Mouse (Mus musculus) CH12.LX (cell line): ENCODE data around the gene D630039A03Rik. TPM values are rescaled to one million over a fixed set of nuclear protein-coding genes. Genes with fewer than 3 reads are reported as not detected.

Experiments
- DNase-seq: peaks from one replicate; pipeline ENCODE4 v3.0.0-alpha.2; 2013; ENCODE audit errors: extremely low read depth
- H3K27ac ChIP-seq: 2 replicates; pipeline ENCODE4 v1.5.1; 2012; ENCODE audit warnings: low read depth, mild to moderate bottlenecking, control low read depth, moderate library complexity; ENCODE audit not compliant: insufficient read depth
- H3K27me3 ChIP-seq: replicated peaks from 2 replicates; pipeline ENCODE3; 2012; ENCODE audit warnings: inconsistent platforms
- H3K36me3 ChIP-seq, 2 experiments: replicated peaks in 1 of 2; 2 replicates each; pipeline versions ENCODE3 to v1.6.1; 2012; ENCODE audit warnings: inconsistent platforms in 1 of 2, low read length in 1 of 2, mild to moderate bottlenecking in 1 of 2, mixed read lengths in 1 of 2, moderate library complexity in 1 of 2; ENCODE audit not compliant: control insufficient read depth in 1 of 2, insufficient read depth in 1 of 2
- H3K4me1 ChIP-seq, 2 experiments: 2 replicates each; pipeline ENCODE4 v1.6.1; 2012; ENCODE audit warnings: inconsistent platforms in 1 of 2, moderate library complexity in 1 of 2; ENCODE audit not compliant: insufficient read depth in 2 of 2, control insufficient read depth in 1 of 2
- H3K4me2 ChIP-seq: 2 replicates; pipeline ENCODE4 v1.6.1; 2012; ENCODE audit warnings: low read depth, mild to moderate bottlenecking, control low read depth; ENCODE audit not compliant: poor library complexity, insufficient read depth, severe bottlenecking
- H3K4me3 ChIP-seq, 3 experiments: fragments of 150-350 bp in 1 of 3; sonication (generic) in 1 of 3; replicated peaks in 1 of 3; 2 replicates each; pipeline versions ENCODE3 to v1.5.1; 2011 to 2012; ENCODE audit warnings: low read depth in 2 of 3, low read length in 2 of 3, mild to moderate bottlenecking in 2 of 3, moderate library complexity in 2 of 3, control low read depth in 1 of 3, improper control_type of control experiment in 1 of 3, inconsistent platforms in 1 of 3, mixed read lengths in 1 of 3; ENCODE audit not compliant: poor library complexity in 1 of 3
- H3K79me2 ChIP-seq: replicated peaks from 2 replicates; pipeline ENCODE4 v1.6.1; 2012; ENCODE audit warnings: mild to moderate bottlenecking, moderate library complexity; ENCODE audit not compliant: control insufficient read depth, poor library complexity, insufficient read depth, severe bottlenecking; ENCODE audit errors: extremely low read depth
- H3K9ac ChIP-seq: 2 replicates; pipeline ENCODE4 v1.6.1; 2012; ENCODE audit warnings: low read depth, mild to moderate bottlenecking, control low read depth, moderate library complexity; ENCODE audit not compliant: insufficient read depth
- H3K9me3 ChIP-seq: replicated peaks from 2 replicates; pipeline ENCODE3; 2012; ENCODE audit warnings: low read length, inconsistent platforms, mixed read lengths
- BHLHE40 ChIP-seq: IDR thresholded peaks from 2 replicates; pipeline ENCODE4 v1.6.1; 2011; ENCODE audit warnings: mild to moderate bottlenecking, low read depth, low read length, improper control_type of control experiment
- CHD2 ChIP-seq: IDR thresholded peaks from 2 replicates; pipeline ENCODE4 v1.6.1; 2011; ENCODE audit warnings: low read length, improper control_type of control experiment
- CTCF ChIP-seq, 2 experiments: IDR thresholded peaks in 1 of 2; conservative IDR thresholded peaks in 1 of 2; 2 replicates each; pipeline ENCODE4 v1.5.1; 2011 to 2012; ENCODE audit warnings: low read depth in 2 of 2, low read length in 2 of 2, improper control_type of control experiment in 1 of 2, inconsistent platforms in 1 of 2, mild to moderate bottlenecking in 1 of 2, moderate library complexity in 1 of 2
- GABPA ChIP-seq: IDR thresholded peaks from 2 replicates; pipeline ENCODE4 v1.6.1; 2012; ENCODE audit warnings: low read depth, low read length, improper control_type of control experiment, inconsistent platforms; ENCODE audit not compliant: insufficient replicate concordance
- HCFC1 ChIP-seq: IDR thresholded peaks from 2 replicates; pipeline ENCODE4 v1.6.1; 2012; ENCODE audit warnings: low read depth, mild to moderate bottlenecking, inconsistent platforms, low read length, improper control_type of control experiment
- IRF4 ChIP-seq: IDR thresholded peaks from 2 replicates; pipeline ENCODE4 v1.6.1; 2014; ENCODE audit warnings: low read depth, mild to moderate bottlenecking, inconsistent platforms, low read length, improper control_type of control experiment
- JUN ChIP-seq: IDR thresholded peaks from 2 replicates; pipeline ENCODE4 v1.6.1; 2011; ENCODE audit warnings: low read depth, mild to moderate bottlenecking, low read length, improper control_type of control experiment, moderate library complexity; ENCODE audit not compliant: insufficient read depth
- JUND ChIP-seq: conservative IDR thresholded peaks from 2 replicates; pipeline ENCODE4 v1.6.1; 2011; ENCODE audit warnings: low read depth, low read length, improper control_type of control experiment
- MEF2A ChIP-seq: IDR thresholded peaks from 2 replicates; pipeline ENCODE4 v1.6.1; 2014; ENCODE audit warnings: low read depth, mild to moderate bottlenecking, inconsistent platforms, low read length, improper control_type of control experiment, borderline replicate concordance
- MYC ChIP-seq: IDR thresholded peaks from 2 replicates; pipeline ENCODE4 v1.6.1; 2011; ENCODE audit warnings: low read depth, mild to moderate bottlenecking, improper control_type of control experiment, low read length
- NRF1 ChIP-seq: IDR thresholded peaks from 2 replicates; pipeline ENCODE4 v1.6.1; 2014; ENCODE audit warnings: low read depth, mild to moderate bottlenecking, inconsistent platforms, low read length, improper control_type of control experiment, moderate library complexity
- POLR2AphosphoS2 ChIP-seq: IDR thresholded peaks from 2 replicates; pipeline ENCODE4 v1.6.1; 2011; ENCODE audit warnings: low read depth, low read length, improper control_type of control experiment
- RAD21 ChIP-seq: IDR thresholded peaks from 2 replicates; pipeline ENCODE4 v1.6.1; 2011; ENCODE audit warnings: low read depth, mild to moderate bottlenecking, low read length, improper control_type of control experiment, moderate library complexity
- RCOR1 ChIP-seq: conservative IDR thresholded peaks from 2 replicates; pipeline ENCODE4 v1.6.1; 2012; ENCODE audit warnings: low read depth, mild to moderate bottlenecking, inconsistent platforms, low read length, improper control_type of control experiment
- SIN3A ChIP-seq: IDR thresholded peaks from 2 replicates; pipeline ENCODE4 v1.6.1; 2012; ENCODE audit warnings: low read length, improper control_type of control experiment, inconsistent platforms
- SMC3 ChIP-seq: IDR thresholded peaks from 2 replicates; pipeline ENCODE4 v1.6.1; 2011; ENCODE audit warnings: low read depth, low read length, improper control_type of control experiment
- TBP ChIP-seq: conservative IDR thresholded peaks from 2 replicates; pipeline ENCODE4 v1.6.1; 2011; ENCODE audit warnings: low read depth, low read length, improper control_type of control experiment
- TCF12 ChIP-seq: IDR thresholded peaks from 2 replicates; pipeline ENCODE4 v1.6.1; 2014; ENCODE audit warnings: low read depth, mild to moderate bottlenecking, inconsistent platforms, low read length, improper control_type of control experiment
- UBTF ChIP-seq: IDR thresholded peaks from 2 replicates; pipeline ENCODE4 v1.6.1; 2012; ENCODE audit warnings: low read depth, mild to moderate bottlenecking, inconsistent platforms, low read length, improper control_type of control experiment, moderate library complexity
- USF2 ChIP-seq: conservative IDR thresholded peaks from 2 replicates; pipeline ENCODE4 v1.6.1; 2011; ENCODE audit warnings: low read depth, low read length, improper control_type of control experiment
- ZMIZ1 ChIP-seq: IDR thresholded peaks from 2 replicates; pipeline ENCODE4 v1.6.1; 2012; ENCODE audit warnings: low read depth, mild to moderate bottlenecking, inconsistent platforms, low read length, improper control_type of control experiment
- dilution Hi-C: fragments of 300-500 bp; cut with MboI; formaldehyde crosslinking; loops from 2 replicates; pipeline ENCODE4 v1.14.3; 2020; ENCODE audit warnings: low sequenced_read_pairs; ENCODE audit not compliant: extremely low pct_unique_long_range_greater_than_20kb, extremely low pct_ligation_motif_present
- in situ Hi-C: fragments of 300-500 bp; cut with MboI; formaldehyde crosslinking; loops from 3 replicates; pipeline ENCODE4 v1.14.3; 2019; ENCODE audit warnings: low sequenced_read_pairs, low pct_ligation_motif_present, low pct_unique_long_range_greater_than_20kb, mixed read lengths
- polyA plus RNA-seq: library from polyadenylated mRNA; unstranded; fragments of >175 nt; gene quantifications from 2 replicates; pipeline ENCODE4 v1.2.1, GENCODE M21; 2012; ENCODE audit warnings: low read depth; ENCODE audit not compliant: insufficient read length
- total RNA-seq, 2 experiments: library from RNA; depleted of rRNA; stranded (reverse); fragments of 300-350 nt in 1 of 2; fragments of >200 nt in 1 of 2; gene quantifications; 2 replicates each; pipeline ENCODE4 v1.2.3; 2012 to 2014

The D630039A03Rik gene
- total and polyA plus RNA-seq, 3 experiments: not detected

DNA sequence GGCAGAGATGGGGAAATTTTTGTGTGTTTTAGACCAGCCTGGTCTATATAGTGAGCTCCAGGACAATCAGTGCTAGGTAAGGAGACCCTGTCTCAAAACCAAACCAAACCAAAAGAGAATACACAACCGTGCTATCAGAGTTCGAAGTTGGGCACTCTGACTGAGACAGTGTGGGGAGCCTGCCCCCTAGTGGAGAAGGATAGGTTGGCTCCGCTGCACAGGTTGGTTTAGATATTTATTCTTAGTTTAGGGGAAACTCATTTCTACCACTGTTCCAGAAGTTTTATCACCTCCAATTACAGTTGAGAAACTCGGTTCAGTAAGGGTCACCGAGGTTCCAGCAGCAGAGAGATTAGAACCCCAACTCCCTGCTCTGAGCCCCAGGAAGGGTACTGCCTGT lies 11.9 kb downstream of the D630039A03Rik start:
- Histone ChIP-seq H3K27me3 (peaks cover 2% of the 10 kb centered on the region), H3K27ac (no peak overlapping the region), H3K36me3 (no peaks in the 10 kb centered on the region), H3K79me2 (no peaks in the 10 kb centered on the region), H3K4me1 (peaks cover 0 to 6% of the 10 kb centered on the region in 2 experiments; a peak in 2 of 4 replicates), H3K9me3 (no peaks in the 10 kb centered on the region), H3K4me2 (peak overlapping the region; percentile 74; the same call in 1 of the 2 replicates), H3K9ac (no peak overlapping the region), H3K4me3 (no peak overlapping the region)
- in situ Hi-C loops: loop anchor here (10.0 kb wide), 1 partner anchor 171 kb away; no protein-coding TSS in a partner anchor
- TF ChIP-seq SMC3 (peak; percentile 64), RAD21 (peak; percentile 80), CTCF (conservative IDR thresholded peaks at IDR 0.05 in 1 of 2, IDR thresholded peaks at IDR 0.05 in 1 of 2; ENCODE audit: low read depth in 2 of 2, low read length in 2 of 2) (peak; percentile 70 to 86), CHD2 (no peak)
- DNase-seq: peak; percentile 63
- dilution Hi-C loops: no loop called here

DNA sequence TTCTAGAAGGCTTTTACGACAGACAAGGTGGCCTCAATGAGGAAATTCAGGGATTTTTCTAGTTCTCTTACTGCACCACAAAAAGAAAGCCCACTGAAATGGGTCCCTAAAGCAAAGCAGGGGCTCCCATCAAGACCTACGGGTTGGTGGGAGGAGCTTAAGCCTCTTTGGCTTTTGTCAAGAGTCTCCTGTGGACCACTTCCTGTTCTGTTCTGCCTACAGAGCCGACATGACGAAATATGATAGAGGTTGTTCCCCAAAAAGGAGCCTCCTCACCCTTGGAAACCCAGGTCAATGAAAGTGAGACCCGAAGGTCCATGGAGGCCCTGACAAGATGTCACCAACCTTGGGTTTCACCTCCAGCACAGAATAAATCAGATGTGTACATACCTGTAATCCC lies 13.5 kb downstream of the D630039A03Rik start:
- peaks cover 0 to 6% of the 10 kb centered on the region in 2 experiments; a peak in 2 of 4 replicates for H3K4me1 ChIP-seq
- peaks cover 2% of the 10 kb centered on the region for H3K27me3 ChIP-seq
- dilution Hi-C loops: no loop called here
- H3K4me3 ChIP-seq: no peak overlapping the region
- H3K27ac ChIP-seq: no peak overlapping the region
- in situ Hi-C loops: loop anchor here (10.0 kb wide), 1 partner anchor 172 kb away; no protein-coding TSS in a partner anchor
- no peaks in the 10 kb centered on the region for H3K79me2 ChIP-seq
- DNase-seq: no peak
- no peak overlapping the region for H3K4me2 ChIP-seq
- H3K36me3 ChIP-seq: no peaks in the 10 kb centered on the region
- TF ChIP-seq BHLHE40: no peak
- no peak for TF ChIP-seq ZMIZ1
- no peak for TF ChIP-seq JUND
- no peak for TF ChIP-seq RAD21
- no peak for TF ChIP-seq JUN
- no peak for TF ChIP-seq TBP
- no peak for TF ChIP-seq SIN3A
- TF ChIP-seq IRF4: no peak
- TF ChIP-seq POLR2AphosphoS2: no peak
- TF ChIP-seq GABPA: no peak
- TF ChIP-seq RCOR1: no peak
- no peak for TF ChIP-seq NRF1
- no peak for TF ChIP-seq TCF12
- TF ChIP-seq UBTF: no peak
- TF ChIP-seq MYC: no peak
- TF ChIP-seq CTCF (conservative IDR thresholded peaks at IDR 0.05 in 1 of 2, IDR thresholded peaks at IDR 0.05 in 1 of 2; ENCODE audit: low read depth in 2 of 2, low read length in 2 of 2): no peak
- TF ChIP-seq USF2: no peak
- TF ChIP-seq MEF2A: no peak
- TF ChIP-seq HCFC1: no peak
- H3K9me3 ChIP-seq: no peaks in the 10 kb centered on the region
- no peak overlapping the region for H3K9ac ChIP-seq
